Mouse (Mus musculus) thymus, adult 2 months (tissue): Measurements from ENCODE around the gene Exoc4.

ENCODE experiments used
- CTCF ChIP-seq: fragments of 200-500 bp; IDR thresholded peaks from 2 replicates; pipeline ENCODE4 v1.5.1; 2012; ENCODE audit warnings: mild to moderate bottlenecking, control low read depth, low read length, moderate library complexity, borderline replicate concordance; ENCODE audit not compliant: control insufficient read depth, poor library complexity, insufficient read depth; ENCODE audit errors: extremely low read depth
- POLR2A ChIP-seq: fragments of 200-500 bp; IDR thresholded peaks from 2 replicates; pipeline ENCODE4 v1.6.1; 2012; ENCODE audit warnings: mild to moderate bottlenecking, low read length, control low read depth, moderate library complexity; ENCODE audit not compliant: control insufficient read depth, poor library complexity, insufficient read depth; ENCODE audit errors: extremely low read depth

DNA sequence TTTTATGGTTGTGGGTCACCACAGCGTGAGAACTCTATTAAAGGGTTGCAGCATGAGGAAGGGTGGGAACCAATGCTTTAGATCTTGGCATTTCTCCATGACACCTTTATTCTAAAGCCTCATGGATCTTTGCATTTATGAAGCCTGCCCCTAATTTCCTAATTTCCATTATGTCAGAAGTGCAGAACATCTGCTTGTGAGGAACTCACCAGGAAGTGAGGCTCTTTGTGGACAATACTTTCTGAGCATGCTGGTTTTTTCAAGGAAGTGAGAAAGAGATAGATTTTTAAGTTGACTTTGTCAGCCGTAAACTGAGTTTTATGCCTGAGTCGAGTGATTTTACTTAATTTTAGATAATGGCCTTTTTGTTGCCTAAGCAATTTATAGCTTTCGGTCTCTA lies 7.8 kb downstream of the Exoc4 start:
- TF ChIP-seq POLR2A (no peak), CTCF (no peak)
